Mouse (Mus musculus) heart, adult 10 weeks (tissue): ENCODE results near the gene Csdc2. TPM values are rescaled to one million over a fixed set of nuclear protein-coding genes. Genes with fewer than 3 reads are reported as not detected.

ENCODE experiments used
- polyA plus RNA-seq: library from polyadenylated mRNA; stranded (reverse); fragments of 350-450 nt; fragmentation: Illumina TruSeq; extraction: RNeasy Lipid Tissue Mini Kit (QIAGEN cat#74804); gene quantifications from one replicate; pipeline ENCODE4 v1.2.3, GENCODE M21; 2014; ENCODE audit warnings: low read depth, low replicate concordance

Gene Csdc2
- 91.9 TPM for polyA plus RNA-seq

GRCm38 (mm10) chr15:81936679-81937078 is at the start of gene Csdc2:
Gene Csdc2, plus strand, starts transcription at chr15:81936759.

GRCm38 (mm10) chr15:81925760-81926445 is 10.7 kb upstream of the Csdc2 start, which contains the start of gene Polr3h:
Gene Polr3h, minus strand, starts transcription at chr15:81926240.

DNA sequence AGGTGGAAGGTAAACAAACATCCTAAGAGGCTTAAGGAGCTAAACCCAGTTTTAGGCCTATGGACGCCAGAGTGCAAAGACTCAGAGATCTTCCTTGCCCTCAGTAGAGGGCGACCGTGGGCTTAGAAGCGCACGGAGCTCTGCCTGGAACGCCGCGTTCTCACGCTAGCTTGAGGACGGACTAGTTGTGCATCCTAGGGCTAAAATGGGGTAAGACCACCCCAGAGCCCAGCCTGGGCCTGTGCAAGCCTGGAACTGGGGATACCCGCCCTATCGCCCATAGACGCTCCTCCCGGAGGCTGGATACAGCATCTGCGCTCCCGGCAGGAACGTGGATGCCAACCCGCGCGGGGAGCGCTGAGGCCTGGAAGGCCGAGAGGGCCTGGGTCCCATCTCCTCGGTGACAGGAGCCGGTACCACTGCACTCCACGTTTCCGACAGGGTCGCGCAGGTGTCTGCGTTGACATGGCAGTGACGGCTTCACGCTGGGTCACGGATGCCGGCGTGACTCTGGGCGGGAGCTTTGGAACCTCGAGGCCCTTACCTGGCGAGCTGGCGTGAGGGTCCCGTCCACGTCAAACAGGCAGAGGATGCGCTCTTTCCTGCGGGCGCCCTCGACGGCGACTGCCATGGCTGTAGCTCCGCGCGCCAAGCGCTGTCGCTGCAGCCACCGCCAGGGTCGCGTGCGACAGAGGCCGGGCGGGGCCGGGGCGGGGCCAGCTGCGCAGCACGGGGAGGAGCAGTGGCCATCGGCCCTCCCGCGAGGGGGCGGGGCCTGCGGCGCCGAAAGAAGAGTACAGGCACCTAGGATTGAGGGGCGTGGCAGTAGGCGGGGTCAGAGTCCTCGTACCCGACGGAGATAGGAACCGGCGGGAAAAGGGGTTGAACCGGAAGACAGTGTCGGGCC is 23.9 kb downstream of the Csdc2 start, which contains the start of gene Pmm1:
Gene Pmm1, minus strand, starts transcription at position 760 of the 907 bp plus-strand sequence.

GRCm38 (mm10) chr15:81980321-81980720 is 43.8 kb downstream of the Csdc2 start, which contains the start of gene 1700029P11Rik:
Gene 1700029P11Rik, plus strand, starts transcription at chr15:81980540.

DNA sequence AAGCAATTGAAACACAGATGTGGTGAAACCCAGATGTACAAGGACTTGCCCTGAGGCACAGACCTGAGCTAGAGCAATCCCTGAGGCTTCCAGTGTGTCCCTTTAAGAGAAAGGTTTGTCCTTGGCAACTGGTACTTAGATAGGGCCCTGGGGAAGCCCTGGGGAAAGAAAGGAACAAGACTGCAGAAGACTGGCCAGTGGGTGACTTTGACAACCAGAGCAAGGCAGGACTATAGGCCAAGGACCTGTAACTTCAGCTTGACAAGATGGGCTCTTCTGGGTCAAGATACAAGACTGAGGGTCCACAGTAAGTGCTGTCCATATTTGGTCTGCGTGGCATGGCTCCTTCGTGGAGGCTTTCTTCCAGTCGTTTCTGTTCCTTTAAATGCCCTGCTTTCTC is 51.1 kb downstream of the Csdc2 start, which contains the start of gene Xrcc6:
Gene Xrcc6, plus strand, starts transcription at position 190 of the 400 bp plus-strand sequence.

Other genes with a start within 250 kb of the Csdc2 start
- 2.3 TPM for gene Chadl, start 239.5 kb upstream of the Csdc2 start, polyA plus RNA-seq
- gene Zc3h7b, start 191.7 kb upstream of the Csdc2 start, polyA plus RNA-seq, result 45.5 TPM
- gene Rangap1, start 191.2 kb upstream of the Csdc2 start, polyA plus RNA-seq, result 20.9 TPM
- 84.7 TPM for gene Tef, start 134.3 kb upstream of the Csdc2 start, polyA plus RNA-seq
- 36.4 TPM for gene Tob2, start 78.0 kb upstream of the Csdc2 start, polyA plus RNA-seq
- 40.3 TPM for gene Phf5a, start 64.8 kb upstream of the Csdc2 start, polyA plus RNA-seq
- gene Aco2, start 64.5 kb upstream of the Csdc2 start, polyA plus RNA-seq, result 2,087 TPM
- gene Polr3h, start 10.5 kb upstream of the Csdc2 start, polyA plus RNA-seq, result 11.3 TPM
- gene Pmm1, start 24.2 kb downstream of the Csdc2 start, polyA plus RNA-seq, result 34.2 TPM
- not detected for gene 1700029P11Rik, start 43.8 kb downstream of the Csdc2 start, polyA plus RNA-seq
- 34.2 TPM for gene Xrcc6, start 51.1 kb downstream of the Csdc2 start, polyA plus RNA-seq
- 18.6 TPM for gene Desi1, start 97.1 kb downstream of the Csdc2 start, polyA plus RNA-seq
- 85.5 TPM for gene Snu13, start 110.8 kb downstream of the Csdc2 start, polyA plus RNA-seq
- gene 4930407I10Rik, start 122.4 kb downstream of the Csdc2 start, polyA plus RNA-seq, result not detected
- not detected for gene Mei1, start 133.2 kb downstream of the Csdc2 start, polyA plus RNA-seq
- 9.0 TPM for gene Ccdc134, start 191.2 kb downstream of the Csdc2 start, polyA plus RNA-seq
- 23.7 TPM for gene Srebf2, start 210.4 kb downstream of the Csdc2 start, polyA plus RNA-seq